Mouse (Mus musculus): ENCODE results near the gene Zfp526. TPM values are rescaled to one million over a fixed set of nuclear protein-coding genes. Genes with fewer than 3 reads are reported as not detected.

Zfp526 gene
- polyA plus RNA-seq, 1 experiment from 2014 or later: 3.4 TPM

Small RNAs within 50 kb of the gene (microRNA-seq; reads per million reads assigned to microRNA genes)
- gene Mir7048: not detected

Other genes with a start within 250 kb of the Zfp526 start
- 78.1 and 81.4 TPM in 2 replicates for gene Rabac1, start 248.7 kb upstream of the Zfp526 start, polyA plus RNA-seq (2014; fragmentation: Nextera tagmentation; extraction: Ambion mirVana)
- 0.13 and 0.23 TPM in 2 replicates for gene Atp1a3, start 215.5 kb upstream of the Zfp526 start, polyA plus RNA-seq (2014; fragmentation: Nextera tagmentation; extraction: Ambion mirVana)
- gene Grik5, start 149.1 kb upstream of the Zfp526 start, polyA plus RNA-seq (2014; fragmentation: Nextera tagmentation; extraction: Ambion mirVana): 9.7 and 10.0 TPM in 2 replicates
- 28.1 and 30.1 TPM in 2 replicates for gene Zfp574, start 148.9 kb upstream of the Zfp526 start, polyA plus RNA-seq (2014; fragmentation: Nextera tagmentation; extraction: Ambion mirVana)
- 3.9 and 6.2 TPM in 2 replicates for gene Pou2f2, start 41.7 kb upstream of the Zfp526 start, polyA plus RNA-seq (2014; fragmentation: Nextera tagmentation; extraction: Ambion mirVana)
- 9.9 and 11.0 TPM in 2 replicates for gene Dedd2, start 810 bp upstream of the Zfp526 start, polyA plus RNA-seq (2014; fragmentation: Nextera tagmentation; extraction: Ambion mirVana)
- 15.8 and 17.3 TPM in 2 replicates for gene Gsk3a, start 16.4 kb downstream of the Zfp526 start, polyA plus RNA-seq (2014; fragmentation: Nextera tagmentation; extraction: Ambion mirVana)
- gene Erf, start 29.3 kb downstream of the Zfp526 start, polyA plus RNA-seq (2014; fragmentation: Nextera tagmentation; extraction: Ambion mirVana): 25.6 and 28.6 TPM in 2 replicates
- 32.5 and 34.2 TPM in 2 replicates for gene Cic, start 46.3 kb downstream of the Zfp526 start, polyA plus RNA-seq (2014; fragmentation: Nextera tagmentation; extraction: Ambion mirVana)
- 249 and 261 TPM in 2 replicates for gene Pafah1b3, start 76.6 kb downstream of the Zfp526 start, polyA plus RNA-seq (2014; fragmentation: Nextera tagmentation; extraction: Ambion mirVana)
- 1.1 and 1.4 TPM in 2 replicates for gene Prr19, start 80.0 kb downstream of the Zfp526 start, polyA plus RNA-seq (2014; fragmentation: Nextera tagmentation; extraction: Ambion mirVana)
- gene Tmem145, start 84.7 kb downstream of the Zfp526 start, polyA plus RNA-seq (2014; fragmentation: Nextera tagmentation; extraction: Ambion mirVana): 0.33 and 0.58 TPM in 2 replicates
- gene Megf8, start 95.7 kb downstream of the Zfp526 start, polyA plus RNA-seq (2014; fragmentation: Nextera tagmentation; extraction: Ambion mirVana): 13.8 and 14.4 TPM in 2 replicates
- gene Cnfn, start 148.3 kb downstream of the Zfp526 start, polyA plus RNA-seq (2014; fragmentation: Nextera tagmentation; extraction: Ambion mirVana): not detected in 2 replicates
- 4.2 and 4.5 TPM in 2 replicates for gene Lipe, start 177.3 kb downstream of the Zfp526 start, polyA plus RNA-seq (2014; fragmentation: Nextera tagmentation; extraction: Ambion mirVana)
- 0.33 and 0.44 TPM in 2 replicates for gene Cxcl17, start 191.5 kb downstream of the Zfp526 start, polyA plus RNA-seq (2014; fragmentation: Nextera tagmentation; extraction: Ambion mirVana)

Measured in limb, embryonic 11.5 days (tissue).